Mouse (Mus musculus) kidney, postnatal 0 days (tissue): ENCODE data around the gene Sdhd. TPM values are rescaled to one million over a fixed set of nuclear protein-coding genes. Genes with fewer than 3 reads are reported as not detected.

Source experiments
- ATAC-seq: fragments of 200-750 bp; cut with Nextera tagmentation; replicated peaks from 2 replicates; pipeline ENCODE4 v1.8.0; 2017; ENCODE audit warnings: low read depth, moderate number of reproducible peaks, moderate TSS enrichment, moderate library complexity; ENCODE audit not compliant: low FRiP score
- DNase-seq: peaks from one replicate; pipeline ENCODE4 v3.0.0-alpha.2; 2016; ENCODE audit warnings: low spot score
- H3K27ac ChIP-seq: fragments of 300-500 bp; sonication (generic); 2 replicates; pipeline ENCODE4 v1.5.1; 2014; ENCODE audit warnings: mild to moderate bottlenecking
- H3K27me3 ChIP-seq: fragments of 300-500 bp; sonication (generic); 2 replicates; pipeline ENCODE4 v1.6.1; 2014; ENCODE audit warnings: low read length, mixed read lengths; ENCODE audit not compliant: insufficient read depth
- H3K36me3 ChIP-seq: fragments of 300-500 bp; sonication (generic); 2 replicates; pipeline ENCODE4 v1.6.1; 2014; ENCODE audit warnings: low read length, mixed read lengths; ENCODE audit not compliant: insufficient read depth
- H3K4me1 ChIP-seq: fragments of 300-500 bp; sonication (generic); replicated peaks from 2 replicates; pipeline ENCODE4 v1.6.1; 2014; ENCODE audit warnings: antibody characterized with exemption, low read length, mixed read lengths; ENCODE audit not compliant: insufficient read depth
- H3K4me2 ChIP-seq: fragments of 300-500 bp; sonication (generic); 2 replicates; pipeline ENCODE4 v1.6.1; 2014; ENCODE audit warnings: mild to moderate bottlenecking, low read length, moderate library complexity, mixed read lengths
- H3K4me3 ChIP-seq: fragments of 300-500 bp; sonication (generic); replicated peaks from 2 replicates; pipeline ENCODE4 v1.5.1; 2014; ENCODE audit warnings: low read depth, low read length
- H3K9ac ChIP-seq: fragments of 300-500 bp; sonication (generic); 2 replicates; pipeline ENCODE4 v1.6.1; 2014; ENCODE audit warnings: low read depth, low read length
- H3K9me3 ChIP-seq: fragments of 300-500 bp; sonication (generic); replicated peaks from 2 replicates; pipeline ENCODE4 v1.6.1; 2016; ENCODE audit warnings: low read length, inconsistent platforms, mixed read lengths
- CTCF ChIP-seq: IDR thresholded peaks from 2 replicates; pipeline ENCODE4 v1.5.1; 2016; ENCODE audit warnings: antibody characterized with exemption, low read depth, mild to moderate bottlenecking, moderate library complexity
- whole genome bisulfite sequencing: fragments of 180-500 bp; shearing (Covaris S2); extraction: QIAGEN DNeasy Blood & Tissue Kit; methylation state at CpG from one replicate; pipeline ENCODE4 v1.1.7; 2014; 5-methylcytosine and 5-hydroxymethylcytosine counted together
- polyA plus RNA-seq: library from polyadenylated mRNA; unstranded; fragments of >200 nt; fragmentation: Nextera tagmentation; extraction: Ambion mirVana; gene quantifications from 2 replicates; pipeline ENCODE4 v1.2.1, GENCODE M21; 2015

Sdhd gene
- polyA plus RNA-seq, 1 experiment from 2014 or later: 599 TPM

DNA sequence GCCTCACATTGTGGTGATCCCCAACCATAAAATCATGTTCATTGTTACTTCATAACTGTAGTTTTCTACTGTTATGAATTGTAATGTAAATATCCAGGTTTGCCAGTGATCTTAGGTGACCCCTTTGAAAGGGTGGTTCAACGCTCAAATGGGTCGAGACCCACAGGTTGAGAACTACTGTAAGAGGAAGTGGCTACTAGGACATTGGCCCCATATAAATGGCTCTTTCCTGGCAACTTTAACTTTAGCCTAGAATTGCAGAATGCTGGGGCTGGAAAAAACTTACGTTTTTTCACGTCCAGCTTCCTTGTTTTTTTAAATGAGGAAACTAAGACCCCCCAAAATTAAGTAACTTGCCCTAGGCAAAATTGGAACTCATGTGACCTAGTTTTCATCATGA is 36.2 kb downstream of the Sdhd start:
- Histone ChIP-seq H3K4me2 (no peak overlapping the region), H3K4me1 (no peaks in the 10 kb centered on the region), H3K27me3 (no peaks in the 10 kb centered on the region), H3K27ac (no peak overlapping the region), H3K9ac (no peak overlapping the region), H3K4me3 (no peak overlapping the region), H3K9me3 (no peaks in the 10 kb centered on the region), H3K36me3 (no peaks in the 10 kb centered on the region)
- no peak for DNase-seq
- no peak for TF ChIP-seq CTCF
- no peak for ATAC-seq
- 81% methylated on average over 4 of the region's 4 CpGs for WGBS

DNA sequence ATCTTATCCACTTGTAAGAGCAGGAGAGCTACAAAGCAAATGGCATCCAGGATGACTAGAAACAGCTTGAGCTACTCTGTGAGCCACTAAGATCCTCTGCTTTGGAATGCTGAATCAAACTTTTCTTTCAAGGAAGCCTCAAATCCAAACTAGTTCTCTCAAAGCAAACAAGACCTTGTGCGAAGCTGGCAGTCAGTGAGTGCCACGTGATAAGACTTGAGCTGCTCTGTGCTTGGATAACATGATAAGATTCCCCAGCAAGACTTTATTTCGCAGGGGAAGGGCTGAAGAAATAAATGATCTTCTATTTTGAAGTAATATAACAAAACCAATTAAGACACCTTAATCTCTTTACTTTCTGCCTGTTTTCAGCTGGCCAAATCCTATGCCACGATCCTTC is 37.7 kb downstream of the Sdhd start:
- H3K4me2 ChIP-seq: no peak overlapping the region
- ATAC-seq: no peak
- no peak for DNase-seq
- H3K9me3 ChIP-seq: no peaks in the 10 kb centered on the region
- no peaks in the 10 kb centered on the region for H3K27me3 ChIP-seq
- H3K27ac ChIP-seq: no peak overlapping the region
- no peaks in the 10 kb centered on the region for H3K4me1 ChIP-seq
- H3K9ac ChIP-seq: no peak overlapping the region
- WGBS: 79% methylated on average over 4 of the region's 4 CpGs
- H3K36me3 ChIP-seq: no peaks in the 10 kb centered on the region
- H3K4me3 ChIP-seq: no peak overlapping the region
- TF ChIP-seq CTCF: no peak

DNA sequence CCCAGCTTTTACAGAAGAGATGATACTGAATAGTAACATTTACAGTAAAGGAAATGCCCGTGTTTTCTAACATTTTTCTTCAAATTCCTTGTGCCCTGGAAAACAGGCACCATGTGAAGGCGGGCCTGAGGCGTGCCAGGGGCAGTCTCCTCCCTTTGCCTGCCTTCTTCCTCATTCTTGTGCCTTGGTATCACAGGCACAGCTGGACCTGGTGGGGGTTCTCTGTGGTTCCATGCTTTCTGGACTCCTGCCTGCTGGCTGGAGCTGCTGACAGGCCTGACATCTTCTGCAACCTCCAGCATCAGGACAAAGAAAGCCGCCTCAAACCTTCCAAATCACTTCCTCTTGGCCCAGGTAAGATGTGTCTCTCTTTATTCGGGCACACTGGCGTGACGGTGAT is 38.4 kb downstream of the Sdhd start:
- DNase-seq (no peak), ATAC-seq (no peak)
- no peaks in the 10 kb centered on the region for H3K9me3 ChIP-seq
- no peak overlapping the region for H3K27ac ChIP-seq
- TF ChIP-seq CTCF: no peak
- no peak overlapping the region for H3K4me3 ChIP-seq
- 76% methylated on average over 7 of the region's 7 CpGs for WGBS
- H3K9ac ChIP-seq: no peak overlapping the region
- no peaks in the 10 kb centered on the region for H3K36me3 ChIP-seq
- no peaks in the 10 kb centered on the region for H3K27me3 ChIP-seq
- no peaks in the 10 kb centered on the region for H3K4me1 ChIP-seq
- H3K4me2 ChIP-seq: no peak overlapping the region

DNA sequence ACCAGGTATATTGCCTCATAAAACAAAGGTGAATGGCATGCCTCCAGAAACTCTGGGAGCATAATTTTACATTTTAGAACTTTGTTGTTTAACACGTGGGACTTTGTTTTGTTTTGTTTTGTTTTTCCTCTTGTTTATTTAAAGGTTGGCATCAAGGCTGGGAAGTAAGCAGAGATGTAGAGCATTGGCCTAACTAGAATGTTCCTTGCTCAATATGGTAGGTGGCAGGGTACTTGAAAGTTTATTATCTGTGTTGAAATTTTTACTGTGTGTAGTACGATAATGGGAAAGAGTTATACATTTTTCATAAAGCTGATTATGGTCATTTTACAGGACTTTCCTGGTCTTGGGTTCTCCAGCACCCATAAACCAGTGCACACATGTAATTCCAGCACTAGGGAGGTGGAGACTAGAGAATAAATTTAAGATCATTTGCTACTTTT is 41.7 kb downstream of the Sdhd start:
- no peak for TF ChIP-seq CTCF
- DNase-seq (no peak), ATAC-seq (no peak)
- Histone ChIP-seq H3K4me2 (no peak overlapping the region), H3K4me3 (no peak overlapping the region), H3K27me3 (no peaks in the 10 kb centered on the region), H3K9me3 (no peaks in the 10 kb centered on the region), H3K27ac (no peak overlapping the region), H3K4me1 (no peaks in the 10 kb centered on the region), H3K9ac (no peak overlapping the region), H3K36me3 (no peaks in the 10 kb centered on the region)
- WGBS: 79% methylated on average over 2 of the region's 2 CpGs

DNA sequence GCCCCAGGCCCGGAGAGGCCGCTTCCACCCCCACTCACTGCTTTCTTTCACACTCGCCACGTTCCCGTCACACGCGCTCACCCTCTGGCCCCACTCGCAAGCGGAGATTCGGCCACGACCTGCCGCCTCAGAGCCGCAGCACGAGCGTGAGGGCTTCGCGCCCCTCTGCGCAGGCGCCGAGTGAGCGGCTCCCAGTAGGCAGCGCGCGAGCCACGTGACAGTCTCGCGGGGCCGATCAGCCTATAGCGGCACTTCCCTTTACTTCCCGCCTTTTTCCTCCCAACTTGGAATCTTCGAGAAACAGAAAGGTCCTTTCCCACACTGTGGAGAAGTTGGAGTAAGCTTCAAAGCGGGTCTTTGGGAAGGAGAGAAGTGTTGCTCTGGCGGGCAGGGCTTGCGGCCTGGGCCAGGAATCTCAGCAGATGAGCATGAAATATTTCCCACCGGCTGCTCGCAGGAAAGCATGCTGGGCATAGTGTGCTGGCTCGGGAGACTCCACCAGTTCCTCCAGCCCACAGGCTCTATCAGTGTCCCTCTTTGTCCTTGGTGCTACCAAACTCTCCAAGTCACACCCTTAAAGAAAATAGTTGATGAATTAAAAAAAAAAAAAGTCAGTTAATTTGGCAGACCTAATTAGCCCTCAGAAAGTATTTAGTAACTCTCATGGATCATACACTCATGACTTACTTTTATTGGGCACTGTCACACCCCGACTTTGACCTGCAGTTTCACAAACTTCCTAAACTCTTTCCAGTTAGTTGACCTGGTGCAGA is 42.3 kb downstream of the Sdhd start, which contains the start of gene Tex12:
TSS of gene Tex12 (minus strand) at position 181 of the 773 bp plus-strand sequence.
- TF ChIP-seq CTCF: no peak
- H3K27ac ChIP-seq: no peak within 1 kb of the TSS
- no peak within 1 kb of the TSS for H3K4me2 ChIP-seq
- DNase-seq (no peak), ATAC-seq (no peak)
- no peaks in the 10 kb centered on the region for H3K36me3 ChIP-seq
- no peak within 1 kb of the TSS for H3K4me3 ChIP-seq
- no peak within 1 kb of the TSS for H3K9ac ChIP-seq
- no peaks in the 10 kb centered on the region for H3K4me1 ChIP-seq
- 88% methylated on average over 38 of the region's 38 CpGs for WGBS
- H3K27me3 ChIP-seq: no peaks in the 10 kb centered on the region
- H3K9me3 ChIP-seq: no peaks in the 10 kb centered on the region

DNA sequence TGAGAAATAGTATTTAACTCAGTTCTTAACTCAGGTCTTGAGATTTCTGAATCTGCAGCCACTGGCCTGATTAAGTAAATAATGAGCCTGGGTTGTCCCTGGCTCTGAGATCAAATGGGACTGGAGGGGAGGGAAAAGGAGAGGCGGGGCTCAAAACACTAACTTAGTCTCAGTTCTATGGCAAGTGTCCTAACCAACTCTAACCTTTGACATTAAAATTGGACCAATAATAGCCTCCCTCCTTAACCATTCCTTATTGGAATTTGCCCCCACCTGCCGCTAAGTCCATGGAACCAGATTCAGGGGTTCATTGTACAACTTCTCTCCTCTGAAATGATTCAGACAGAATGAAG is 48.5 kb downstream of the Sdhd start, which contains the start of gene Bco2:
TSS of gene Bco2 (minus strand) at position 88 of the 353 bp plus-strand sequence.
- H3K4me2 ChIP-seq: peak within 1 kb of the TSS; percentile 38
- no peak within 1 kb of the TSS for H3K4me3 ChIP-seq
- DNase-seq (no peak), ATAC-seq (no peak)
- H3K4me1 ChIP-seq: no peaks in the 10 kb centered on the region
- H3K9ac ChIP-seq: 0 out of 2 replicates have a peak within 1 kb of the TSS, but pooled peaks have one; percentile 2
- H3K27ac ChIP-seq: no peak within 1 kb of the TSS
- no peaks in the 10 kb centered on the region for H3K27me3 ChIP-seq
- no peaks in the 10 kb centered on the region for H3K36me3 ChIP-seq
- 37% methylated on average over 2 of the region's 2 CpGs for WGBS
- no peaks in the 10 kb centered on the region for H3K9me3 ChIP-seq
- no peak for TF ChIP-seq CTCF
